Mouse (Mus musculus) olfactory bulb, adult 2 months (tissue): ENCODE measurements around the gene Endov.

Experiments
- CTCF ChIP-seq: fragments of 200-500 bp; IDR thresholded peaks from 2 replicates; pipeline ENCODE4 v1.5.1; 2012; ENCODE audit warnings: low read depth, mild to moderate bottlenecking, low read length, moderate library complexity; ENCODE audit not compliant: insufficient read depth
- POLR2A ChIP-seq: fragments of 200-500 bp; IDR thresholded peaks from 2 replicates; pipeline ENCODE4 v1.6.1; 2012; ENCODE audit warnings: mild to moderate bottlenecking, low read depth, low read length, moderate library complexity; ENCODE audit not compliant: insufficient read depth

- TF ChIP-seq CTCF (no peak), POLR2A (no peak)
Measured at GRCm38 (mm10) chr11:119550546-119551335, 59.6 kb downstream of the Endov start.
